Mouse (Mus musculus): ENCODE data around the gene Lrig1. TPM values are rescaled to one million over a fixed set of nuclear protein-coding genes. Genes with fewer than 3 reads are reported as not detected.

Gene Lrig1
- polyA plus RNA-seq, 1 experiment from 2014 or later = 7.7 TPM

- Histone ChIP-seq H3K27me3 (ENCODE audit: control insufficient read depth, insufficient read depth, low read length) (no peaks in the 10 kb centered on the region), H3K4me3 (ENCODE audit: low read length) (no peak overlapping the region), H3K9ac (ENCODE audit: low read length) (no peak overlapping the region), H3K9me3 (replicated peaks; ENCODE audit: control insufficient read depth, low read length) (no peaks in the 10 kb centered on the region), H3K4me2 (ENCODE audit: low read depth, low read length) (no peak overlapping the region), H3K4me1 (ENCODE audit: control insufficient read depth, insufficient read depth, low read length) (peaks cover 40% of the 10 kb centered on the region), H3K36me3 (ENCODE audit: control insufficient read depth, insufficient read depth) (no peaks in the 10 kb centered on the region), H3K27ac (ENCODE audit: low read length) (no peak overlapping the region)
- 71% methylated on average over 8 of the region's 8 CpGs for WGBS
- no peak for ATAC-seq (replicated peaks; ENCODE audit: extremely low read depth, insufficient read depth, low FRiP score)
Observed at GRCm38 (mm10) chr6:94661321-94661720, 38.6 kb downstream of the Lrig1 start.

GRCm38 (mm10) chr6:94659886-94660333 lies 40.0 kb downstream of the Lrig1 start:
- no peak for ATAC-seq (replicated peaks; ENCODE audit: extremely low read depth, insufficient read depth, low FRiP score)
- no peaks in the 10 kb centered on the region for H3K36me3 ChIP-seq (ENCODE audit: control insufficient read depth, insufficient read depth)
- H3K4me2 ChIP-seq (ENCODE audit: low read depth, low read length) = no peak overlapping the region
- no peaks in the 10 kb centered on the region for H3K9me3 ChIP-seq (replicated peaks; ENCODE audit: control insufficient read depth, low read length)
- H3K9ac ChIP-seq (ENCODE audit: low read length) = no peak overlapping the region
- H3K27ac ChIP-seq (ENCODE audit: low read length) = no peak overlapping the region
- 60% methylated on average over 4 of the region's 4 CpGs for whole genome bisulfite sequencing
- no peak overlapping the region for H3K4me3 ChIP-seq (ENCODE audit: low read length)
- peaks cover 32% of the 10 kb centered on the region for H3K4me1 ChIP-seq (ENCODE audit: control insufficient read depth, insufficient read depth, low read length)
- H3K27me3 ChIP-seq (ENCODE audit: control insufficient read depth, insufficient read depth, low read length) = no peaks in the 10 kb centered on the region

- H3K4me2 ChIP-seq (ENCODE audit: low read depth, low read length) = peak overlapping the region; percentile 24; the same call in 1 of the 2 replicates
- H3K36me3 ChIP-seq (ENCODE audit: control insufficient read depth, insufficient read depth) = no peaks in the 10 kb centered on the region
- H3K27ac ChIP-seq (ENCODE audit: low read length) = peak overlapping the region; percentile 29; the same call in 1 of the 2 replicates
- ATAC-seq (replicated peaks; ENCODE audit: extremely low read depth, insufficient read depth, low FRiP score) = no peak
- no peaks in the 10 kb centered on the region for H3K27me3 ChIP-seq (ENCODE audit: control insufficient read depth, insufficient read depth, low read length)
- peaks cover 25% of the 10 kb centered on the region for H3K4me1 ChIP-seq (ENCODE audit: control insufficient read depth, insufficient read depth, low read length)
- H3K9me3 ChIP-seq (replicated peaks; ENCODE audit: control insufficient read depth, low read length) = no peaks in the 10 kb centered on the region
- no peak overlapping the region for H3K9ac ChIP-seq (ENCODE audit: low read length)
- H3K4me3 ChIP-seq (ENCODE audit: low read length) = no peak overlapping the region
- WGBS = 52% methylated on average over 6 of the region's 6 CpGs
Observed at GRCm38 (mm10) chr6:94658136-94658480, 41.9 kb downstream of the Lrig1 start.

GRCm38 (mm10) chr6:94657204-94658135 lies 42.5 kb downstream of the Lrig1 start:
- Histone ChIP-seq H3K27ac (ENCODE audit: low read length) (peak overlapping the region; percentile 29; the same call in 1 of the 2 replicates), H3K4me1 (ENCODE audit: control insufficient read depth, insufficient read depth, low read length) (peaks cover 25% of the 10 kb centered on the region), H3K9ac (ENCODE audit: low read length) (no peak overlapping the region), H3K27me3 (ENCODE audit: control insufficient read depth, insufficient read depth, low read length) (no peaks in the 10 kb centered on the region), H3K4me3 (ENCODE audit: low read length) (no peak overlapping the region), H3K36me3 (ENCODE audit: control insufficient read depth, insufficient read depth) (no peaks in the 10 kb centered on the region), H3K4me2 (ENCODE audit: low read depth, low read length) (peak overlapping the region; percentile 24; the same call in 1 of the 2 replicates), H3K9me3 (replicated peaks; ENCODE audit: control insufficient read depth, low read length) (no peaks in the 10 kb centered on the region)
- no peak for ATAC-seq (replicated peaks; ENCODE audit: extremely low read depth, insufficient read depth, low FRiP score)
- 55% methylated on average over 12 of the region's 12 CpGs for WGBS

GRCm38 (mm10) chr6:94655818-94656478 lies 44.0 kb downstream of the Lrig1 start:
- Histone ChIP-seq H3K27me3 (ENCODE audit: control insufficient read depth, insufficient read depth, low read length) (no peaks in the 10 kb centered on the region), H3K4me1 (ENCODE audit: control insufficient read depth, insufficient read depth, low read length) (peaks cover 25% of the 10 kb centered on the region), H3K4me2 (ENCODE audit: low read depth, low read length) (no peak overlapping the region), H3K4me3 (ENCODE audit: low read length) (no peak overlapping the region), H3K9me3 (replicated peaks; ENCODE audit: control insufficient read depth, low read length) (no peaks in the 10 kb centered on the region), H3K27ac (ENCODE audit: low read length) (no peak overlapping the region), H3K36me3 (ENCODE audit: control insufficient read depth, insufficient read depth) (no peaks in the 10 kb centered on the region), H3K9ac (ENCODE audit: low read length) (no peak overlapping the region)
- WGBS = 48% methylated on average over 5 of the region's 5 CpGs
- ATAC-seq (replicated peaks; ENCODE audit: extremely low read depth, insufficient read depth, low FRiP score) = no peak

- Histone ChIP-seq H3K4me1 (ENCODE audit: control insufficient read depth, insufficient read depth, low read length) (peaks cover 29% of the 10 kb centered on the region), H3K36me3 (ENCODE audit: control insufficient read depth, insufficient read depth) (no peaks in the 10 kb centered on the region)
- no peak for ATAC-seq (replicated peaks; ENCODE audit: extremely low read depth, insufficient read depth, low FRiP score)
Observed at GRCm38 (mm10) chr6:94653388-94654316, 46.3 kb downstream of the Lrig1 start.

GRCm38 (mm10) chr6:94652659-94653213 lies 47.2 kb downstream of the Lrig1 start:
- ATAC-seq (replicated peaks; ENCODE audit: extremely low read depth, insufficient read depth, low FRiP score) = no peak
- no peaks in the 10 kb centered on the region for H3K27me3 ChIP-seq (ENCODE audit: control insufficient read depth, insufficient read depth, low read length)
- WGBS = 64% methylated on average over 6 of the region's 6 CpGs

More at GRCm38 (mm10) chr6:94653388-94654316, 46.3 kb downstream of the Lrig1 start:
- no peak overlapping the region for H3K9ac ChIP-seq (ENCODE audit: low read length)
- no peak overlapping the region for H3K27ac ChIP-seq (ENCODE audit: low read length)
- WGBS = 78% methylated on average over 10 of the region's 10 CpGs
- H3K4me2 ChIP-seq (ENCODE audit: low read depth, low read length) = no peak overlapping the region
- H3K9me3 ChIP-seq (replicated peaks; ENCODE audit: control insufficient read depth, low read length) = no peaks in the 10 kb centered on the region
- no peaks in the 10 kb centered on the region for H3K27me3 ChIP-seq (ENCODE audit: control insufficient read depth, insufficient read depth, low read length)
- H3K4me3 ChIP-seq (ENCODE audit: low read length) = no peak overlapping the region

GRCm38 (mm10) chr6:94651541-94651940 lies 48.4 kb downstream of the Lrig1 start:
- Histone ChIP-seq H3K27me3 (ENCODE audit: control insufficient read depth, insufficient read depth, low read length) (no peaks in the 10 kb centered on the region), H3K4me1 (ENCODE audit: control insufficient read depth, insufficient read depth, low read length) (peaks cover 33% of the 10 kb centered on the region), H3K9ac (ENCODE audit: low read length) (no peak overlapping the region), H3K4me3 (ENCODE audit: low read length) (no peak overlapping the region), H3K4me2 (ENCODE audit: low read depth, low read length) (no peak overlapping the region), H3K36me3 (ENCODE audit: control insufficient read depth, insufficient read depth) (no peaks in the 10 kb centered on the region), H3K9me3 (replicated peaks; ENCODE audit: control insufficient read depth, low read length) (no peaks in the 10 kb centered on the region), H3K27ac (ENCODE audit: low read length) (no peak overlapping the region)
- 68% methylated on average over 17 of the region's 17 CpGs for WGBS
- no peak for ATAC-seq (replicated peaks; ENCODE audit: extremely low read depth, insufficient read depth, low FRiP score)

More at GRCm38 (mm10) chr6:94652659-94653213, 47.2 kb downstream of the Lrig1 start:
- no peak overlapping the region for H3K9ac ChIP-seq (ENCODE audit: low read length)
- no peak overlapping the region for H3K4me2 ChIP-seq (ENCODE audit: low read depth, low read length)
- H3K9me3 ChIP-seq (replicated peaks; ENCODE audit: control insufficient read depth, low read length) = no peaks in the 10 kb centered on the region
- no peak overlapping the region for H3K4me3 ChIP-seq (ENCODE audit: low read length)
- H3K36me3 ChIP-seq (ENCODE audit: control insufficient read depth, insufficient read depth) = no peaks in the 10 kb centered on the region
- no peak overlapping the region for H3K27ac ChIP-seq (ENCODE audit: low read length)
- peaks cover 31% of the 10 kb centered on the region for H3K4me1 ChIP-seq (ENCODE audit: control insufficient read depth, insufficient read depth, low read length)

All from heart, embryonic 16.5 days (tissue).